ENCODE assay signal across 8 mouse cellular contexts in genomic region chr1:75344291-75345035, GRCm38 (mm10). TPM values are rescaled to one million over a fixed set of nuclear protein-coding genes. Genes with fewer than 3 reads are reported as not detected.
DNase-seq lines count a peak whose midpoint lies in the region; ATAC-seq lines count a peak whose summit lies in the region.

No protein-coding gene starts in this region.

- no peak overlapping the region for H3K27ac ChIP-seq in embryonic facial prominence, embryonic 13.5 days
- peak overlapping the region; percentile 43 for H3K27ac ChIP-seq in limb, embryonic 15.5 days
- peak overlapping the region; percentile 68; the same call in 1 of the 2 replicates for H3K27ac ChIP-seq in stomach, embryonic 16.5 days (ENCODE audit: low read length)

- no peaks in the 10 kb centered on the region for H3K36me3 ChIP-seq in embryonic facial prominence, embryonic 13.5 days
- no peaks in the 10 kb centered on the region for H3K36me3 ChIP-seq in limb, embryonic 15.5 days
- no peaks in the 10 kb centered on the region for H3K36me3 ChIP-seq in stomach, embryonic 16.5 days (ENCODE audit: control insufficient read depth, insufficient read depth, low read length)

- intact Hi-C loops in heart, postnatal 10 days (cut with DNase I), result loop anchor here (2.0 to 5.0 kb wide), 2 partner anchors 16 to 103 kb away; partner anchors contain the start of gene Des

- no peak for ATAC-seq in embryonic facial prominence, embryonic 13.5 days (ENCODE audit: insufficient number of reproducible peaks, insufficient read depth, low FRiP score, low TSS enrichment, low read depth)
- peak; percentile 70 for ATAC-seq in limb, embryonic 15.5 days (ENCODE audit: insufficient number of reproducible peaks, low FRiP score, low TSS enrichment, low read depth)
- ATAC-seq in stomach, embryonic 16.5 days (ENCODE audit: insufficient read depth, low FRiP score), result peak; percentile 11; the same call in 1 of the 2 replicates
- no peak for ATAC-seq in inflammation-experienced regulatory T-cells, adult 6 months

- peaks cover 9% of the 10 kb centered on the region for H3K27me3 ChIP-seq in embryonic facial prominence, embryonic 13.5 days
- H3K27me3 ChIP-seq in limb, embryonic 15.5 days, result peaks cover 5% of the 10 kb centered on the region; the same call in 1 of the 2 replicates
- H3K27me3 ChIP-seq in stomach, embryonic 16.5 days (ENCODE audit: control insufficient read depth, insufficient read depth, low read length), result no peaks in the 10 kb centered on the region

- 0 out of 2 replicates have a peak overlapping the region, but pooled peaks have one; percentile 27 for H3K9ac ChIP-seq in embryonic facial prominence, embryonic 13.5 days
- no peak overlapping the region for H3K9ac ChIP-seq in limb, embryonic 15.5 days
- peak overlapping the region; percentile 38; the same call in 1 of the 2 replicates for H3K9ac ChIP-seq in stomach, embryonic 16.5 days (ENCODE audit: low read length)

- H3K4me1 ChIP-seq in embryonic facial prominence, embryonic 13.5 days, result peaks cover 38% of the 10 kb centered on the region
- peaks cover 33% of the 10 kb centered on the region for H3K4me1 ChIP-seq in limb, embryonic 15.5 days
- H3K4me1 ChIP-seq in stomach, embryonic 16.5 days (ENCODE audit: control insufficient read depth, insufficient read depth, low read length), result peaks cover 18% of the 10 kb centered on the region

- H3K4me3 ChIP-seq in embryonic facial prominence, embryonic 13.5 days, result no peak overlapping the region
- H3K4me3 ChIP-seq in limb, embryonic 15.5 days, result no peak overlapping the region
- H3K4me3 ChIP-seq in stomach, embryonic 16.5 days (replicated peaks; ENCODE audit: low read length), result no peak overlapping the region

- H3K4me2 ChIP-seq in embryonic facial prominence, embryonic 13.5 days, result peak overlapping the region; percentile 14; the same call in 1 of the 2 replicates
- no peak overlapping the region for H3K4me2 ChIP-seq in limb, embryonic 15.5 days
- H3K4me2 ChIP-seq in stomach, embryonic 16.5 days (ENCODE audit: low read depth, low read length), result no peak overlapping the region

- H3K9me3 ChIP-seq in embryonic facial prominence, embryonic 13.5 days, result no peaks in the 10 kb centered on the region
- no peaks in the 10 kb centered on the region for H3K9me3 ChIP-seq in limb, embryonic 15.5 days
- H3K9me3 ChIP-seq in stomach, embryonic 16.5 days (replicated peaks; ENCODE audit: control insufficient read depth, low read length), result no peaks in the 10 kb centered on the region

- WGBS in embryonic facial prominence, embryonic 13.5 days, result 6% methylated on average over 15 of the region's 15 CpGs
- 15% methylated on average over 15 of the region's 15 CpGs for WGBS in limb, embryonic 15.5 days
- WGBS in stomach, embryonic 16.5 days, result 13% methylated on average over 15 of the region's 15 CpGs

- peak; percentile 90 for DNase-seq in ES-CJ7 (ENCODE audit: low read depth, low spot score)
- peak; percentile 40 to 52 for DNase-seq in heart, postnatal 10 days
- no peak for DNase-seq in left cerebral cortex, adult 8-10 months (ENCODE audit: low spot score in 2 of 2)
- no peak for DNase-seq in left cerebral cortex, adult 11 months (ENCODE audit: low spot score)

RNA-seq across cellular contexts. Expression of gene Des, which starts 15.7 kb away (rescaled TPM):
- polyA plus RNA-seq in embryonic facial prominence, embryonic 13.5 days (2015; fragmentation: Nextera tagmentation; extraction: Ambion mirVana), result 9.9 and 13.8 TPM in 2 replicates
- total RNA-seq in heart, postnatal 10 days (2021), result 100 to 1,000 TPM; 909 to 916 TPM
- polyA plus RNA-seq in limb, embryonic 15.5 days (2015; fragmentation: Nextera tagmentation; extraction: Ambion mirVana), result 74.4 and 227 TPM in 2 replicates
- polyA plus RNA-seq in stomach, embryonic 16.5 days (2015; fragmentation: Nextera tagmentation; extraction: Ambion mirVana), result 166 and 194 TPM in 2 replicates
- total RNA-seq in left cerebral cortex, adult 8-10 months (2022), result 1 to 10 TPM in 3 of 4 experiments, under 1 TPM in 1; 0.89 to 2.9 (median 1.8) TPM
- polyA plus RNA-seq in inflammation-experienced regulatory T-cells, adult 6 months (2017; shearing (Covaris generic)), result under 1 TPM in 1 of 3 experiments, not detected in 2; 0.64 TPM

RNA-seq across cellular contexts. Expression of gene Dnpep, which starts 26.7 kb away (rescaled TPM):
- polyA plus RNA-seq in embryonic facial prominence, embryonic 13.5 days (2015; fragmentation: Nextera tagmentation; extraction: Ambion mirVana), result 110 and 112 TPM in 2 replicates
- 10 to 100 TPM; 92.2 to 92.7 TPM for total RNA-seq in heart, postnatal 10 days (2021)
- 117 TPM in 2 replicates for polyA plus RNA-seq in limb, embryonic 15.5 days (2015; fragmentation: Nextera tagmentation; extraction: Ambion mirVana)
- 125 and 139 TPM in 2 replicates for polyA plus RNA-seq in stomach, embryonic 16.5 days (2015; fragmentation: Nextera tagmentation; extraction: Ambion mirVana)
- total RNA-seq in left cerebral cortex, adult 8-10 months (2022), result 10 to 100 TPM; 56.5 to 63.2 (median 59.7) TPM
- polyA plus RNA-seq in inflammation-experienced regulatory T-cells, adult 6 months (2017; shearing (Covaris generic)), result 10 to 100 TPM; 52.9 to 68.4 (median 62.8) TPM

RNA-seq across cellular contexts. Expression of gene Speg, which starts 30.6 kb away (rescaled TPM):
- polyA plus RNA-seq in embryonic facial prominence, embryonic 13.5 days (2015; fragmentation: Nextera tagmentation; extraction: Ambion mirVana), result 16.1 and 17.0 TPM in 2 replicates
- 100 to 1,000 TPM; 104 to 112 TPM for total RNA-seq in heart, postnatal 10 days (2021)
- 15.4 and 16.3 TPM in 2 replicates for polyA plus RNA-seq in limb, embryonic 15.5 days (2015; fragmentation: Nextera tagmentation; extraction: Ambion mirVana)
- 41.1 and 41.2 TPM in 2 replicates for polyA plus RNA-seq in stomach, embryonic 16.5 days (2015; fragmentation: Nextera tagmentation; extraction: Ambion mirVana)
- total RNA-seq in left cerebral cortex, adult 8-10 months (2022), result 100 to 1,000 TPM; 177 to 190 (median 187) TPM
- polyA plus RNA-seq in inflammation-experienced regulatory T-cells, adult 6 months (2017; shearing (Covaris generic)), result under 1 TPM in 1 of 3 experiments, not detected in 2; 0.34 TPM

Comparison
In these comparisons a context has a peak if more than half of its experiments do, and no peak if none do; other contexts are left out.
1. DNase-seq: peak in ES-CJ7 (single experiment) and heart, postnatal 10 days (2 of 2); none in left cerebral cortex, adult 8-10 months (0 of 2) and left cerebral cortex, adult 11 months (single experiment).
2. ATAC-seq: peak in limb, embryonic 15.5 days (single experiment) and stomach, embryonic 16.5 days (single experiment); none in embryonic facial prominence, embryonic 13.5 days (single experiment) and inflammation-experienced regulatory T-cells, adult 6 months (single experiment).
3. RNA of gene Speg, which starts 30.6 kb away (polyA plus RNA-seq): 41.1 to 41.2 TPM in stomach, embryonic 16.5 days, 16.1 to 17.0 TPM in embryonic facial prominence, embryonic 13.5 days and 15.4 to 16.3 TPM in limb, embryonic 15.5 days; 0.34 TPM in inflammation-experienced regulatory T-cells, adult 6 months; every median in the first group is over 10 times any median in the second.